ENCODE assay signal across 8 mouse cellular contexts in genomic region chr7:114562531-114563241, GRCm38 (mm10). TPM values are rescaled to one million over a fixed set of nuclear protein-coding genes. Genes with fewer than 3 reads are reported as not detected.
A peak's percentile ranks its signal among the peaks of the same experiment; 100 is the strongest.
DNase-seq lines count a peak whose midpoint lies in the region; ATAC-seq lines count a peak whose summit lies in the region.

Cyp2r1 (minus strand) TSS chr7:114562972.

- H3K4me3 ChIP-seq in embryonic facial prominence, embryonic 10.5 days, result peak within 1 kb of the TSS; percentile 65
- peak within 1 kb of the TSS; percentile 48 for H3K4me3 ChIP-seq in intestine, embryonic 14.5 days (ENCODE audit: low read depth, low read length)
- H3K4me3 ChIP-seq in megakaryocyte, embryonic 14.5 days (replicated peaks), result peak within 1 kb of the TSS; percentile 82

- H3K36me3 ChIP-seq in embryonic facial prominence, embryonic 10.5 days (replicated peaks), result no peaks in the 10 kb centered on the region
- H3K36me3 ChIP-seq in intestine, embryonic 14.5 days (ENCODE audit: control insufficient read depth, insufficient read depth, low read length), result no peaks in the 10 kb centered on the region
- H3K36me3 ChIP-seq in megakaryocyte, embryonic 14.5 days (replicated peaks; ENCODE audit: low read length), result no peaks in the 10 kb centered on the region

- WGBS in embryonic facial prominence, embryonic 10.5 days, result 3% methylated on average over 56 of the region's 56 CpGs
- 3% methylated on average over 56 of the region's 56 CpGs for WGBS in intestine, embryonic 14.5 days

- H3K9ac ChIP-seq in intestine, embryonic 14.5 days (ENCODE audit: low read length), result peak within 1 kb of the TSS; percentile 59

- H3K9me3 ChIP-seq in embryonic facial prominence, embryonic 10.5 days, result no peaks in the 10 kb centered on the region; the same call in 1 of the 2 replicates
- no peaks in the 10 kb centered on the region for H3K9me3 ChIP-seq in intestine, embryonic 14.5 days (ENCODE audit: control insufficient read depth, low read length)
- peaks cover 15% of the 10 kb centered on the region for H3K9me3 ChIP-seq in megakaryocyte, embryonic 14.5 days

- peak within 1 kb of the TSS; percentile 59 for H3K4me2 ChIP-seq in intestine, embryonic 14.5 days (ENCODE audit: low read length)

- peaks cover 5% of the 10 kb centered on the region; the same call in 1 of the 2 replicates for H3K27me3 ChIP-seq in embryonic facial prominence, embryonic 10.5 days (replicated peaks; ENCODE audit: low read depth, poor library complexity, severe bottlenecking)
- H3K27me3 ChIP-seq in intestine, embryonic 14.5 days (replicated peaks; ENCODE audit: control insufficient read depth, insufficient read depth, low read length), result no peaks in the 10 kb centered on the region
- H3K27me3 ChIP-seq in megakaryocyte, embryonic 14.5 days (replicated peaks), result peaks cover 15% of the 10 kb centered on the region

- peak; percentile 100 for ATAC-seq in intestine, embryonic 14.5 days (replicated peaks; ENCODE audit: low FRiP score, low TSS enrichment, low read depth)

- peak; percentile 90 for DNase-seq in adrenal gland, postnatal 10 days
- peak; percentile 91 for DNase-seq in embryonic facial prominence, embryonic 10.5 days (ENCODE audit: low spot score)
- peak; percentile 81 to 89 for DNase-seq in gastrocnemius, postnatal 4 days (ENCODE audit: low spot score in 2 of 2)
- peak; percentile 93 for DNase-seq in intestine, embryonic 14.5 days (ENCODE audit: low spot score)
- DNase-seq in left cerebral cortex, adult 9 months (ENCODE audit: low spot score in 2 of 2), result peak; percentile 59 to 87
- peak; percentile 81 to 88 for DNase-seq in right cerebral cortex, adult 2 months (ENCODE audit: low spot score in 2 of 2)
- DNase-seq in urinary bladder, adult 2 months (ENCODE audit: low spot score), result peak; percentile 75

- peak within 1 kb of the TSS; percentile 88 for H3K27ac ChIP-seq in embryonic facial prominence, embryonic 10.5 days (replicated peaks)
- peak within 1 kb of the TSS; percentile 86 for H3K27ac ChIP-seq in intestine, embryonic 14.5 days (ENCODE audit: low read depth)

- peaks cover 10% of the 10 kb centered on the region for H3K4me1 ChIP-seq in embryonic facial prominence, embryonic 10.5 days
- H3K4me1 ChIP-seq in intestine, embryonic 14.5 days (replicated peaks; ENCODE audit: control insufficient read depth, insufficient read depth, low read length), result no peaks in the 10 kb centered on the region
- peaks cover 5% of the 10 kb centered on the region; the same call in 1 of the 2 replicates for H3K4me1 ChIP-seq in megakaryocyte, embryonic 14.5 days

RNA-seq across cellular contexts. Expression of gene Cyp2r1, which starts in this region (rescaled TPM):
- 1 to 10 TPM; 1.5 to 1.7 TPM for total RNA-seq in adrenal gland, postnatal 10 days (2021)
- polyA plus RNA-seq in embryonic facial prominence, embryonic 10.5 days (2016; fragmentation: Nextera tagmentation; extraction: Ambion mirVana), result 0.83 and 1.6 TPM in 2 replicates
- total RNA-seq in gastrocnemius, postnatal 4 days (2021), result 1 to 10 TPM in 1 of 2 experiments, under 1 TPM in 1; 0.78 to 1.5 TPM
- polyA plus RNA-seq in intestine, embryonic 14.5 days (2014; fragmentation: Nextera tagmentation; extraction: Ambion mirVana), result 2.4 and 2.7 TPM in 2 replicates
- polyA plus RNA-seq in megakaryocyte, embryonic 14.5 days (2012; ENCODE audit: insufficient read depth, low replicate concordance), result not detected in 2 replicates
- polyA plus RNA-seq in urinary bladder, adult 2 months (2012; rRNA removed), result 1.5 and 1.7 TPM in 2 replicates

Comparison
In these comparisons a context has a peak if more than half of its experiments do, and no peak if none do; other contexts are left out.
1. Peak in every context shown above with its lines: DNase-seq, ATAC-seq, H3K4me3 ChIP-seq and H3K27ac ChIP-seq.